Mouse (Mus musculus) heart, postnatal 0 days (tissue): ENCODE results near the gene P4hb.

Experiments used
- CTCF ChIP-seq: IDR thresholded peaks from 2 replicates; pipeline ENCODE4 v1.5.1; 2016; ENCODE audit warnings: antibody characterized with exemption, control low read depth, low read depth
- EP300 ChIP-seq: IDR thresholded peaks from 2 replicates; pipeline ENCODE4 v1.6.1; 2016; ENCODE audit warnings: antibody characterized with exemption, low read depth

DNA sequence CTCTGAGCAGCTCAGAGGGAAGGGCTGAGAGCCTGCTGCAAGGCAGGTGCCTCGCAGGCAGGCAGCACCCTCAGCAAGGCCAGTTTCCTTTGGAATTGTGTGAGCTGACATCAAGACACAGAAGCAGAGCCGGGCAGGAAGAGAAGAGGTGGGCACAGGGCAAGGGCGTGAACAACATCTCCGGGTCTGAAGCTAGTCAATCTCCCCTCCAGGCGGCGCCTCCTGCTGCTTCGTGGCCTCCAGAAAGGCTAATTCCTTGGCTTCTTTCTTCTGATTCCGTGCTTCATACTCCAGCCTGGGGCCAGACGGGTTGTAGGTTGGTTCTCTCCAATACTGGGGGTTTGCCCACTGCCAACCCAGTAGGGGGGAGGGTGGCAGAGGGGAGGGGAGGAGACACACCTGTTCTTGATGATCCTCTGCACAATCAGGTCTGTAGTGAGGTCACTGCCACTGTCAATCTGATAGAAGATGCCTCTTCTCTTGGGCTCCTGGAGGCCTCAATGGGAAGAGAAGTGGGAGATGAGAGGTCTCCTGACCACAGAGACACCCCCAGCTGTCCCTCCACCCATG lies 37.5 kb upstream of the P4hb start:
- TF ChIP-seq CTCF (no peak), EP300 (no peak)
